Mouse (Mus musculus) heart, postnatal 0 days (tissue): ENCODE results near the gene Cacnb4.

Experiments used
- CTCF ChIP-seq: IDR thresholded peaks from 2 replicates; pipeline ENCODE4 v1.5.1; 2016; ENCODE audit warnings: antibody characterized with exemption, control low read depth, low read depth
- EP300 ChIP-seq: IDR thresholded peaks from 2 replicates; pipeline ENCODE4 v1.6.1; 2016; ENCODE audit warnings: antibody characterized with exemption, low read depth

DNA sequence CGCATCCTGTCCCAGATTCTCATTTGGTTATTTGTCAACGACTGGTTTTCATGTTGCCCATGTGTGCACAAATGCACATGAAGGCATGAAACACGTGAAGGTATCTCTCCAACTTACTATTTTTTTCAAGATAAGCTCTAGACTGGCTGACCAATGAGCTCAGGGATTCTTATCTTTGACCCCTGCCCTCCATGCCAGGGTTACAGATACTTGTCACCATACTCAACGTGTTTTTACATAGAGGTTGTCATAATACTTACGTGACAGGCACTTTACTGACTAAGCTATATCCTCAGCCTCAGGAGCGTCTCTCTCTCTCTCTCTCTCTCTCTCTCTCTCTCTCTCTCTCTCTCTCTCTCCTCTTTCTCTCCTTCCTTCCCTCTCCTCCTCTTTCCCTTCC lies 290.2 kb downstream of the Cacnb4 start:
- TF ChIP-seq CTCF (no peak), EP300 (no peak)
